Mouse (Mus musculus) stomach, postnatal 0 days (tissue): ENCODE measurements at regions not wholly inside any gene's neighbourhood (a gene's known extent, or its start where the extent isn't known, plus 50 kb on each side); places are given as distances from the start of the nearest gene placed in this dataset.

Experiments
- CTCF ChIP-seq: IDR thresholded peaks from 2 replicates; pipeline ENCODE4 v1.5.1; 2016; ENCODE audit warnings: antibody characterized with exemption, low read depth, mild to moderate bottlenecking, moderate library complexity
- EP300 ChIP-seq: optimal IDR thresholded peaks from 2 replicates; pipeline ENCODE3; 2016; ENCODE audit warnings: antibody characterized with exemption

DNA sequence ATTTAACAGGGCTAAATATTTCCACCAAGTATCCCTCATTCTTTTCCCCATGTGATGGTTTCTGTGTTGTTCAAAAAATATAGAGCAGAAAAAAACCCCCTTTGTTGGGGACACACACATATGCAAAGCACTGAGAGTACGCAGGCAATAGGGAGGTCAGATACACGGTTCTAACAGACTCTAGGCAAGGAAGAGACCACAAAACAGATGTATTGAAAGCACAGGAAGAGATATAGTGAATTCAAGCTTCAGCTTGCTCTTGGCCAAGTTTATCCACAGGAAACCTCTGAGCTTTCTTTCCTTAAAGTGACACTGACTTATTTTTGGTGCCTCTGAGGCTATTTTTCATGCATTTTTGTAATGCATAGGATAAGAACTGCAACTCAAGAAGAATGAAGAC, 157.7 kb downstream of the Pih1d3 start:
- TF ChIP-seq EP300 = no peak
- no peak for TF ChIP-seq CTCF
